Mouse (Mus musculus) liver, adult 2 months (tissue): ENCODE results near the gene Prss42. TPM values are rescaled to one million over a fixed set of nuclear protein-coding genes. Genes with fewer than 3 reads are reported as not detected.
A peak's percentile ranks its signal among the peaks of the same experiment; 100 is the strongest.

ENCODE experiments used
- DNase-seq: peaks from one replicate; pipeline ENCODE4 v3.0.0-alpha.2; 2011; ENCODE audit warnings: low read depth, low spot score; ENCODE audit errors: extremely low read depth
- H3K27ac ChIP-seq: fragments of 200-500 bp; replicated peaks from 2 replicates; pipeline ENCODE4 v1.5.1; 2012; ENCODE audit warnings: low read depth, mild to moderate bottlenecking, control low read depth, inconsistent platforms, low read length; ENCODE audit not compliant: insufficient read depth
- H3K27me3 ChIP-seq: fragments of 200-500 bp; 2 replicates; pipeline ENCODE4 v1.6.1; 2012; ENCODE audit warnings: mild to moderate bottlenecking, moderate library complexity, low read length, inconsistent platforms; ENCODE audit not compliant: control insufficient read depth, insufficient read depth
- H3K36me3 ChIP-seq: fragments of 200-500 bp; 2 replicates; pipeline ENCODE4 v1.6.1; 2012; ENCODE audit warnings: low read length, inconsistent platforms; ENCODE audit not compliant: control insufficient read depth, insufficient read depth
- H3K4me1 ChIP-seq: fragments of 200-500 bp; 2 replicates; pipeline ENCODE4 v1.6.1; 2011; ENCODE audit warnings: low read length; ENCODE audit not compliant: control insufficient read depth, insufficient read depth
- H3K4me3 ChIP-seq: fragments of 200-500 bp; 2 replicates; pipeline ENCODE4 v1.5.1; 2011; ENCODE audit warnings: low read depth, mild to moderate bottlenecking, control low read depth, low read length, moderate library complexity; ENCODE audit not compliant: insufficient read depth
- H3K79me2 ChIP-seq: fragments of 200-500 bp; 2 replicates; pipeline ENCODE4 v1.6.1; 2012; ENCODE audit warnings: inconsistent platforms, mild to moderate bottlenecking, low read length, moderate library complexity; ENCODE audit not compliant: control insufficient read depth, insufficient read depth
- H3K9ac ChIP-seq: fragments of 200-500 bp; 2 replicates; pipeline ENCODE4 v1.6.1; 2012; ENCODE audit warnings: low read depth, mild to moderate bottlenecking, control low read depth, inconsistent platforms, low read length
- CTCF ChIP-seq: fragments of 200-500 bp; IDR thresholded peaks from 2 replicates; pipeline ENCODE4 v1.5.1; 2011; ENCODE audit warnings: low read depth, low read length, control low read depth
- POLR2A ChIP-seq: fragments of 200-500 bp; IDR thresholded peaks from 2 replicates; pipeline ENCODE4 v1.6.1; 2011; ENCODE audit warnings: low read length, control low read depth; ENCODE audit not compliant: insufficient read depth; ENCODE audit errors: extremely low read depth
- WGBS: fragments of 180-500 bp; shearing (Covaris S2); methylation state at CpG from one replicate; pipeline ENCODE4 v1.1.7; 2018; 5-methylcytosine and 5-hydroxymethylcytosine counted together
- polyA plus RNA-seq: library from polyadenylated mRNA; depleted of rRNA; stranded (reverse); fragments of >200 nt; gene quantifications from 2 replicates; pipeline ENCODE4 v1.2.3, GENCODE M21; 2012
- total RNA-seq: library from RNA; depleted of rRNA; stranded (reverse); fragments of >200 nt; gene quantifications from 2 replicates; pipeline ENCODE4 v1.2.3, GENCODE M21; 2014

The Prss42 gene
- total and polyA plus RNA-seq, 2 experiments = not detected

DNA sequence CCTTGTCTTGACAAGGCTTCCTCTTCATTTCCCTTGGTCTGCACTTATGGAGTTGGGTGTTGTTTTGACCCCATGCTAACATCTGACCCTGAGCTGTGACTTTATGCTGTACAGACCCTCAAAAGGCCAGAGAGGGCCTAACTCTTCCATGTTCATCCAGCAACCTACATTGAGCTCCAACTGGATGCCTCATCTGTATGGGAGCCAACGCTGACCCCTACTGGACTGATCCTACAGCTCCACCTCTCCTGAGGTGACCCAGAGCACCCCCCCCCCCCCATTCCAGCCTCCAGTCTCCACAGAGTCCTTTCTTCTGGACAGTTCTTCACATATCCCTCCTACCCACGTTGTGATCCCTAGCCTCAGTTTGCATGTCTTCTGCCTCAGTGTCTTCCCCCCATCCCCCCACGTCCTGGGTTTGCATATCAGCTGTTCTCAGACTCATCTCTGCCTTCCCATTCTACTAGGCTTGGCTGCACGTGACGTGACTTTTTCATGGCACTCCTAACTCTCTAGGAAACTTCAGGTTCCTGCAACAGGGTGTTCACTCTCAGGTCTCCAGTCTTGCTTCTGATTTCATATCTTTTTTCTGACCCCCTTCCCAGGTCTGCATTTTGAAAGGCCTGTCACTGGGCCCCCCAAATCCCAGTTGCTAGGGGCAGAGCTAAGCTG lies 18.6 kb upstream of the Prss42 start:
- Histone ChIP-seq H3K9ac (no peak overlapping the region), H3K4me1 (peaks cover 9% of the 10 kb centered on the region; the same call in 1 of the 2 replicates), H3K79me2 (no peaks in the 10 kb centered on the region), H3K4me3 (no peak overlapping the region), H3K27ac (no peak overlapping the region), H3K36me3 (no peaks in the 10 kb centered on the region), H3K27me3 (no peaks in the 10 kb centered on the region)
- no peak for TF ChIP-seq POLR2A
- no peak; the same call in 1 of the 2 replicates for TF ChIP-seq CTCF
- WGBS = 80% methylated on average over 5 of the region's 5 CpGs
- no peak for DNase-seq

DNA sequence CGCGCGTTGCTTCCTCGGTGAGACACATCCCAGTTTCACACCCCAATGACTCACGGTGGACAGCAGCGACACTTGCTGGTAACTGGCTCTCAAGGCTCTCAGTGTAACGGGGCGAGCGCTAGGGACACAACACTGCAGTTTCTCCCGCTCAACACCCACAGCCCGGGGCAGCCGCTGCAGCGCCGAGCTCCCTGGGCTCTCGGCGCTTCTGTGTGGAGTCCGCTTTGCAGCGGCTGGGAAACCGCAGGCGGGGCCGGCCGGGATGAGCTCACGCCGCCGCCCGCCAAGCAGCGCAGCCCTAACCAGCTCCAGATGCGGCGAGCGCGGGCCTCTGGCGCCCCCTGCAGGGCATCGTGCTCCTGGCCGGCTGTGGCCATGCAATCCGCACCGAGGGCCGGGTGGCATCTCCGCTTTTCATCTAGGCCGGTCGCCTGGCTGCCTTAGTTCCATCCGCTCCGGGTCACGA lies 16.7 kb upstream of the Prss42 start:
- Histone ChIP-seq H3K4me1 (peaks cover 9% of the 10 kb centered on the region; the same call in 1 of the 2 replicates), H3K4me3 (peak overlapping the region; percentile 54; the same call in 1 of the 2 replicates), H3K36me3 (no peaks in the 10 kb centered on the region), H3K27ac (peak overlapping the region; percentile 73), H3K79me2 (no peaks in the 10 kb centered on the region), H3K9ac (peak overlapping the region; percentile 60), H3K27me3 (no peaks in the 10 kb centered on the region)
- DNase-seq = peak; percentile 82
- no peak for TF ChIP-seq POLR2A
- TF ChIP-seq CTCF = peak; percentile 88
- under 1% methylated on average over 43 of the region's 43 CpGs for WGBS

DNA sequence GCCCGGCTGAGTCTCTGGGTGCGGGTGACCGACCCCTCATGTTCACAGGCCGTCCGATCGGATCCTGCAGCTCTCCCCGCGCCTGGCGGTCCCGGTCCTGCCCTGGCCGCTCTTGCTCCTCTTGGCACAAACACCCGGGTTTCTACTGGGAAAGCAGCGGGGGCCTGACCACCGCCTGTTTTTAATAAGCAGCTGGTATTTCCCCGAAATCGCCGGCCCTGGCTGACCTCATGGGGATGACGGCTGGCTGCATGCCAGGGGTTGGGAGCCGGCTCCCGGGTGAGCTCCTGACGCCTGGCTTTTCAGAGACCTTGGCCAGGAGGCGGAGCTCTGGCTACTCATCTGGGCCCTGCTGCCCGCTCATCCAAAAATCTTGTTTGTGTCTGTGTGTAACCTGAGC lies 16.2 kb upstream of the Prss42 start:
- Histone ChIP-seq H3K36me3 (no peaks in the 10 kb centered on the region), H3K27ac (peak overlapping the region; percentile 73), H3K4me1 (peaks cover 9% of the 10 kb centered on the region; the same call in 1 of the 2 replicates), H3K4me3 (peak overlapping the region; percentile 54; the same call in 1 of the 2 replicates), H3K9ac (peak overlapping the region; percentile 59), H3K79me2 (no peaks in the 10 kb centered on the region), H3K27me3 (no peaks in the 10 kb centered on the region)
- under 1% methylated on average over 23 of the region's 23 CpGs for WGBS
- TF ChIP-seq POLR2A (no peak), CTCF (peak; percentile 35; the same call in 1 of the 2 replicates)
- DNase-seq = peak; percentile 80

DNA sequence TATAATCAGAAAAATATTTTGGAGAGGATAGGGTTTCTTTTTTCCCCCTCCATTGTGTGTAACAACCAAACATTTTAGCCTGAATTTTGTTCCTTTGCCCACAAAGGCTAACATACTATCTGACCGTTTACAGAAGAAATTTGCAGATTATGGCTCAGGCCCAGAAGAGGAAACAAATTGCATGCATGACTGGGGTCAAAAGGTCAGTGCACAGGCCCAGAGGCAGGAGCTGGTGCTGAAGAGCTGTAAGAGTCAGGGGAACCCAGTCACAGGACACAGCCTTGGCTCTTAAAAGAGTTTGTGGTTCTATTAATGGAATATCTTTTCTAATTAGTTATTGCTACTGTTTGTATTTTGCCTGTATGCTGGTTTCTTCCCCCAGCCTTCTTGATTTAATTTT lies 14.4 kb upstream of the Prss42 start:
- H3K9ac ChIP-seq = no peak overlapping the region
- no peaks in the 10 kb centered on the region for H3K79me2 ChIP-seq
- TF ChIP-seq CTCF = no peak
- TF ChIP-seq POLR2A = no peak
- no peak overlapping the region for H3K27ac ChIP-seq
- H3K36me3 ChIP-seq = no peaks in the 10 kb centered on the region
- no peak overlapping the region for H3K4me3 ChIP-seq
- WGBS = 10% methylated on average over 1 of the region's 1 CpGs
- no peaks in the 10 kb centered on the region for H3K27me3 ChIP-seq
- H3K4me1 ChIP-seq = peaks cover 9% of the 10 kb centered on the region; the same call in 1 of the 2 replicates
- DNase-seq = peak; percentile 69

DNA sequence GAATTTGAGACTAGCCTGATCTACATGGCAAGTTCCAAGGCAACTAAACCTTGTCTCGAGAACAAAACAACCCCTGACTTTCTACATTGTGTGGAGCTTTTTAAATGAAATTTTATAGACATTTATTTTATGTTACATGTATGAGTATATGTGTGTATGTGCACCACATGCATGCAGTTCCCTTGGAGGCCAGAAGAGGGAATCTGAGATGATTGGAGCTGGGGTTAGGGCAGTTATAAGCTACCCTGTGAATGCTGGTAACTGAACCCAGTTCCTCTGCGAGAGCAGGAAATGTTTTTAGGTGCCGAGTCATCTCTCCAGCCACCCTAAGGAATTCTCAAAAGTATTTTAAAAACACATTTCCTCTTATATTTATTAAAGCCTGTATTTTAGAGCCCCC lies 9.8 kb upstream of the Prss42 start:
- H3K36me3 ChIP-seq = no peaks in the 10 kb centered on the region
- H3K27ac ChIP-seq = no peak overlapping the region
- H3K27me3 ChIP-seq = no peaks in the 10 kb centered on the region
- 94% methylated on average over 3 of the region's 3 CpGs for WGBS
- H3K4me3 ChIP-seq = no peak overlapping the region
- no peaks in the 10 kb centered on the region for H3K4me1 ChIP-seq
- no peak for TF ChIP-seq CTCF
- no peak for TF ChIP-seq POLR2A
- H3K79me2 ChIP-seq = no peaks in the 10 kb centered on the region
- H3K9ac ChIP-seq = no peak overlapping the region
- no peak for DNase-seq

DNA sequence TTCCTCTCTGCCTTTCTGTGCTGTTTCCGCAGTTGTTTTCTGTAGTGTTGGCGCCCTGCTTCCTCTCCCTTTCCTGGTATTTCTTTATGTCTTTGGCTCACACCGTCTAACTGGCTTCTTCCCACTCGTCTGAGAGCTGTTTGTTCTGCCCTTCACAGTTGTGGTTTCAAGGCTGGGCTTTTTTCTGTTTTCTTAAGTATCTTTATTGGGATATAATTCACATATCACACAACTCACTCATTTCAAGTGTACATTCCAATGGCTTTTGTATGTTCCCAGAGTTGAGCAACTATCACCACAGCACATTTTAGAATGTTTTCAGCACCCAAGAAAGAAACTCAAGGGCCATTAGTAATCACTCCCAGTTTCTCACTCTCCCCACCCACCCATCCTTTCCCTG lies 7.5 kb upstream of the Prss42 start:
- TF ChIP-seq CTCF = no peak
- no peak for TF ChIP-seq POLR2A

More for the DNA sequence above, 7.5 kb upstream of the Prss42 start:
- WGBS = 88% methylated on average over 4 of the region's 4 CpGs
- Histone ChIP-seq H3K4me3 (no peak overlapping the region), H3K9ac (no peak overlapping the region), H3K27ac (no peak overlapping the region), H3K79me2 (no peaks in the 10 kb centered on the region), H3K36me3 (no peaks in the 10 kb centered on the region), H3K27me3 (no peaks in the 10 kb centered on the region), H3K4me1 (no peaks in the 10 kb centered on the region)
- no peak for DNase-seq
